Mouse (Mus musculus) embryonic facial prominence, embryonic 15.5 days (tissue): ENCODE results near the gene Ebf1. TPM values are rescaled to one million over a fixed set of nuclear protein-coding genes. Genes with fewer than 3 reads are reported as not detected.

Experiments used
- ATAC-seq: fragments of 200-750 bp; cut with Nextera tagmentation; 2 replicates; pipeline ENCODE4 v1.8.0; 2017; ENCODE audit warnings: low read depth, moderate TSS enrichment; ENCODE audit not compliant: insufficient number of reproducible peaks, low FRiP score, low TSS enrichment
- H3K27ac ChIP-seq: fragments of 300-500 bp; sonication (generic); replicated peaks from 2 replicates; pipeline ENCODE4 v1.5.1; 2015; ENCODE audit warnings: mild to moderate bottlenecking, inconsistent platforms
- H3K27me3 ChIP-seq: fragments of 300-500 bp; sonication (generic); 2 replicates; pipeline ENCODE4 v1.6.1; 2015; ENCODE audit warnings: inconsistent platforms
- H3K36me3 ChIP-seq: fragments of 300-500 bp; sonication (generic); 2 replicates; pipeline ENCODE4 v1.6.1; 2015; ENCODE audit warnings: mild to moderate bottlenecking, inconsistent platforms
- H3K4me1 ChIP-seq: fragments of 300-500 bp; sonication (generic); 2 replicates; pipeline ENCODE4 v1.6.1; 2015; ENCODE audit warnings: inconsistent platforms
- H3K4me2 ChIP-seq: fragments of 300-500 bp; sonication (generic); replicated peaks from 2 replicates; pipeline ENCODE4 v1.6.1; 2015; ENCODE audit warnings: mild to moderate bottlenecking, inconsistent platforms
- H3K4me3 ChIP-seq: fragments of 300-500 bp; sonication (generic); replicated peaks from 2 replicates; pipeline ENCODE4 v1.5.1; 2015; ENCODE audit warnings: mild to moderate bottlenecking, inconsistent platforms
- H3K9ac ChIP-seq: fragments of 300-500 bp; sonication (generic); 2 replicates; pipeline ENCODE4 v1.6.1; 2015; ENCODE audit warnings: inconsistent platforms
- H3K9me3 ChIP-seq: fragments of 300-500 bp; sonication (generic); replicated peaks from 2 replicates; pipeline ENCODE4 v1.6.1; 2016; ENCODE audit warnings: inconsistent platforms
- WGBS: fragments of 180-500 bp; shearing (Covaris S2); methylation state at CpG from one replicate; pipeline ENCODE4 v1.1.7; 2015; 5-methylcytosine and 5-hydroxymethylcytosine counted together
- polyA plus RNA-seq: library from polyadenylated mRNA; unstranded; fragments of >200 nt; fragmentation: Nextera tagmentation; extraction: Ambion mirVana; gene quantifications from 2 replicates; pipeline ENCODE4 v1.2.1, GENCODE M21; 2015

Ebf1 gene
- polyA plus RNA-seq, 1 experiment from 2014 or later, result 65.7 TPM

DNA sequence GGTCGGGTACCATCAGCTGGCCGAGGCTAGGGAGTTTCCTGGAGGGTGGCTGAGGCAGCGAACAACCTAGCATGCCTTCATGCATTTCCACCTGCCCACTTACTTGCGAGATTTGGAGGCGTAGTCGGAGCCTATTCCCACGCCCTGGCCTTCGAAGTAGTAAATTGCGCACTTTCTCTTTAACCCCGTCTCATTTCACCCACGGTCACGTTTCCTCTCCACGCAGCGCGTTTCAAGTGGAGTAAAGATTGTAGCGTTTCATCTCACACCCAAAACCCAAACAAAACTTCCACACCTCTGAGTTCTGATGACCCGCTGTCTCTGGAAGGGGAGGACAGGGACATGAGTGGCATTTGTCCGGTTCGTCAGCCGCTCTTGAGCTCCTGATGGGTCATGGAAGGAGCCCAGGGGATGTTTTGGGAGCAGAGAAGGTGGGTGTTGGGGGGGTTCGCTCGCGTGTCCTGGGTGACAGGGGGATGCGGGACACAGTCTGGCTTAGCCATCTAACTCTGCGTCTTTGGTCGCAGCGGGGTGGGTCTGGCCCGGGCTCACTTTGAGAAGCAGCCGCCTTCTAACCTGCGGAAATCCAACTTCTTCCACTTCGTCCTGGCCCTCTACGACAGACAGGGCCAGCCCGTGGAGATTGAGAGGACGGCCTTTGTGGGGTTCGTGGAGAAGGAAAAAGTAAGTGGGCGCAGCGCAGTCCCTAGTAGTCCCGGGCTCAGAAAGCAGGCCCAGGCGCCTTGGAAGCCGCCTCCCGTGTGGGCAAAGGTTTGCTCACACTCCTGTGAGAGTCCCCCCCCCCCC lies 3.0 kb downstream of the Ebf1 start:
- no peak for ATAC-seq
- Histone ChIP-seq H3K4me2 (peak overlapping the region; percentile 55), H3K27ac (peak overlapping the region; percentile 66; the same call in 1 of the 2 replicates), H3K9me3 (no peaks in the 10 kb centered on the region), H3K4me3 (peak overlapping the region; percentile 61), H3K36me3 (no peaks in the 10 kb centered on the region), H3K4me1 (peaks cover 26% of the 10 kb centered on the region), H3K27me3 (peaks cover 39% of the 10 kb centered on the region), H3K9ac (peak overlapping the region; percentile 45)
- WGBS, result 6% methylated on average over 41 of the region's 41 CpGs

GRCm38 (mm10) chr11:44620694-44621446 lies 3.8 kb downstream of the Ebf1 start:
- Histone ChIP-seq H3K4me3 (peak overlapping the region; percentile 61), H3K9me3 (no peaks in the 10 kb centered on the region), H3K4me1 (peaks cover 26% of the 10 kb centered on the region), H3K36me3 (no peaks in the 10 kb centered on the region), H3K27ac (peak overlapping the region; percentile 7; the same call in 1 of the 2 replicates), H3K27me3 (peaks cover 31% of the 10 kb centered on the region), H3K9ac (no peak overlapping the region), H3K4me2 (peak overlapping the region; percentile 55)
- no peak for ATAC-seq
- 34% methylated on average over 19 of the region's 19 CpGs for WGBS

DNA sequence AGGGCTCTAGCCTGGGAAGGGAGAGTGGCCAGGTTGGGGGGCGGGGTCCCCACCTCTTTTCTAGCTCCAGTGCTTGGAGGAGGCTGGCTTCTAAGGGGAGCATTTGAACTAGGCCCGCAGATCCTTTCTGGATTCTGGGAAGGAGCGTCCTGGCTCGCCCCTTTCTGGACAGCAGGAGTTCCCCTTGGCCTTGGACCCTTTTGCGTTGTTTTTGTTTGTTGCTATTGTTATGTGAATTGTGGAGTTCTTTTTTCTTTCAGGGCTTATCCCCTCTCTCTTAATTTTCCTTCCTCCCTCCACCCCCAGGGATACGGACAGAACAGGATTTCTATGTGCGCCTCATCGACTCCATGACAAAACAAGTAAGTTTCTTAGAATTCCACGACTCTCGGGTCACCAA lies 4.5 kb downstream of the Ebf1 start:
- Histone ChIP-seq H3K4me2 (peak overlapping the region; percentile 55), H3K9me3 (no peaks in the 10 kb centered on the region), H3K27ac (0 out of 2 replicates have a peak overlapping the region, but pooled peaks have one; percentile 39), H3K36me3 (no peaks in the 10 kb centered on the region), H3K27me3 (peaks cover 24% of the 10 kb centered on the region), H3K4me3 (peak overlapping the region; percentile 61; the same call in 1 of the 2 replicates), H3K9ac (no peak overlapping the region), H3K4me1 (peaks cover 18% of the 10 kb centered on the region)
- WGBS, result 52% methylated on average over 10 of the region's 10 CpGs
- no peak for ATAC-seq

DNA sequence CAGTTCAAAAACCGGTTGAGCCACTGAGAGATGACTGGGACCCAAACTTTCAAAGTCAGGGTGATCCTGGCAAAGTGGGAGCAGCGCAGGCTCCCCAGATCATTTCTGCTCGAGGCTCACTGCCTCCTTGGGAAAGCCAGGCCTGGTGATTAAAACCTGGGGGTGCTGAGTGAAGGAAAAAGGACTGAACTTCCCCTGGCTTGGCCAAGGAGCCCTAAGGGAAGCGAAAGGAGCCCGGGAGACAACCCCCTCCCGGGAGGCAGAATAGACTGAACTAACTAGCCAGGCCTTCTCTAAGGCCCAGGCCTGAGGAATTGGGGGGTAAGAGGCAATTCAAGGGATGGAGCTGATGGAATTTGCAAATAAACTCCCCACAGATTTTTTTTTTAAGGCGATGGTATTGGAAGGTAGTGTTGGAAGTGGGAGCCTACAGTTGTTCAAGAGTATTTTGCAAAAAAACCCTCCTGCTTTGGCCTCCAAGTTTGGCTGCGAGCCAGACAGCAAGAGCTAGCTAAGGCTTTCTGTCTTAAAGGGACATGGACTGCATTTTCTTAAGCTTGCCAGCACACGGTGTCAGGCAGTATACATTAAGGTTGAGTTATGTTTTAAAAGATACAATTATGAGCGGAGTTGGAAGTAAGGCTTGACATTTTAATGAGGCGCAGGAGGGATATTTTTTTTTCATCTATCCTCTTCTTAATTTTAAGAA lies 5.1 kb downstream of the Ebf1 start:
- Histone ChIP-seq H3K4me3 (peak overlapping the region; percentile 61; the same call in 1 of the 2 replicates), H3K9me3 (no peaks in the 10 kb centered on the region), H3K4me1 (peaks cover 14% of the 10 kb centered on the region), H3K27me3 (peaks cover 19% of the 10 kb centered on the region), H3K9ac (no peak overlapping the region), H3K36me3 (no peaks in the 10 kb centered on the region), H3K27ac (0 out of 2 replicates have a peak overlapping the region, but pooled peaks have one; percentile 39), H3K4me2 (peak overlapping the region; percentile 55)
- WGBS, result 43% methylated on average over 11 of the region's 11 CpGs
- ATAC-seq, result no peak

- no peak overlapping the region for H3K9ac ChIP-seq
- H3K4me3 ChIP-seq, result no peak overlapping the region
- no peak overlapping the region for H3K27ac ChIP-seq
- H3K4me2 ChIP-seq, result no peak overlapping the region
- H3K36me3 ChIP-seq, result no peaks in the 10 kb centered on the region
- H3K4me1 ChIP-seq, result peaks cover 22% of the 10 kb centered on the region
- 60% methylated on average over 5 of the region's 5 CpGs for WGBS
- no peak for ATAC-seq
- peaks cover 14% of the 10 kb centered on the region for H3K27me3 ChIP-seq
- H3K9me3 ChIP-seq, result no peaks in the 10 kb centered on the region
Measured at GRCm38 (mm10) chr11:44624564-44624963, 7.4 kb downstream of the Ebf1 start.

- H3K9ac ChIP-seq, result no peak overlapping the region
- H3K27ac ChIP-seq, result no peak overlapping the region
- H3K9me3 ChIP-seq, result no peaks in the 10 kb centered on the region
- peaks cover 8% of the 10 kb centered on the region; the same call in 1 of the 2 replicates for H3K27me3 ChIP-seq
- ATAC-seq, result no peak
- WGBS, result 76% methylated on average over 10 of the region's 10 CpGs
- no peak overlapping the region for H3K4me2 ChIP-seq
- H3K36me3 ChIP-seq, result no peaks in the 10 kb centered on the region
- H3K4me3 ChIP-seq, result no peak overlapping the region
- H3K4me1 ChIP-seq, result peaks cover 16% of the 10 kb centered on the region
Measured at GRCm38 (mm10) chr11:44626065-44626464, 8.9 kb downstream of the Ebf1 start.

- no peak for ATAC-seq
- Histone ChIP-seq H3K4me3 (no peak overlapping the region), H3K27me3 (no peaks in the 10 kb centered on the region; the same call in 1 of the 2 replicates), H3K27ac (no peak overlapping the region), H3K4me1 (0 out of 2 replicates have a peak, but pooled peaks cover 8% of the 10 kb centered on the region), H3K4me2 (no peak overlapping the region), H3K9ac (no peak overlapping the region), H3K36me3 (no peaks in the 10 kb centered on the region), H3K9me3 (no peaks in the 10 kb centered on the region)
- WGBS, result 63% methylated on average over 4 of the region's 4 CpGs
Measured at GRCm38 (mm10) chr11:44628412-44628811, 11.3 kb downstream of the Ebf1 start.

GRCm38 (mm10) chr11:44632064-44632968 lies 15.2 kb downstream of the Ebf1 start:
- H3K4me3 ChIP-seq, result no peak overlapping the region
- H3K27ac ChIP-seq, result no peak overlapping the region
- H3K4me1 ChIP-seq, result 0 out of 2 replicates have a peak, but pooled peaks cover 8% of the 10 kb centered on the region
- no peak overlapping the region for H3K4me2 ChIP-seq
- 71% methylated on average over 15 of the region's 15 CpGs for WGBS
- ATAC-seq, result no peak
- H3K9me3 ChIP-seq, result no peaks in the 10 kb centered on the region
- H3K27me3 ChIP-seq, result no peaks in the 10 kb centered on the region
- no peak overlapping the region for H3K9ac ChIP-seq
- no peaks in the 10 kb centered on the region for H3K36me3 ChIP-seq

- WGBS, result 82% methylated on average over 2 of the region's 2 CpGs
- no peak overlapping the region for H3K27ac ChIP-seq
- 0 out of 2 replicates have a peak, but pooled peaks cover 8% of the 10 kb centered on the region for H3K4me1 ChIP-seq
- H3K9me3 ChIP-seq, result no peaks in the 10 kb centered on the region
- no peaks in the 10 kb centered on the region for H3K36me3 ChIP-seq
- no peak for ATAC-seq
- no peaks in the 10 kb centered on the region for H3K27me3 ChIP-seq
- no peak overlapping the region for H3K9ac ChIP-seq
- H3K4me2 ChIP-seq, result no peak overlapping the region
- no peak overlapping the region for H3K4me3 ChIP-seq
Measured at GRCm38 (mm10) chr11:44633001-44633693, 16.0 kb downstream of the Ebf1 start.
